Mouse (Mus musculus): ENCODE results near the gene Lipe. TPM values are rescaled to one million over a fixed set of nuclear protein-coding genes. Genes with fewer than 3 reads are reported as not detected.

Gene Lipe
- total and polyA plus RNA-seq, 3 experiments: 4.5 to 15.4 TPM; not detected in 1

- Histone ChIP-seq H3K9ac (ENCODE audit: control insufficient read depth, low read depth, low read length, poor library complexity, severe bottlenecking) (no peak overlapping the region), H3K27ac (ENCODE audit: control insufficient read depth, low read depth, low read length) (no peak overlapping the region), H3K36me3 (ENCODE audit: control insufficient read depth in 1 of 2, insufficient read depth in 2 of 2, low read length in 2 of 2) (no peaks in the 10 kb centered on the region)
These were observed 39.7 kb downstream of the Lipe start for GRCm38 (mm10) chr7:25358721-25359206.

GRCm38 (mm10) chr7:25348861-25349260 is 49.6 kb downstream of the Lipe start:
- TF ChIP-seq RCOR1 (IDR thresholded peaks at IDR 0.05; ENCODE audit: low read depth, low read length) (no peak), TBP (IDR thresholded peaks at IDR 0.05; ENCODE audit: low read depth, low read length) (no peak), ETS1 (IDR thresholded peaks at IDR 0.05; ENCODE audit: low read depth, low read length) (no peak), MYB (IDR thresholded peaks at IDR 0.05; ENCODE audit: low read depth, low read length) (no peak), RAD21 (IDR thresholded peaks at IDR 0.05; ENCODE audit: low read depth, low read length) (no peak), USF1 (IDR thresholded peaks at IDR 0.05; ENCODE audit: low read depth, low read length) (no peak), POLR2AphosphoS2 (IDR thresholded peaks at IDR 0.05; ENCODE audit: low read length) (no peak), JUND (IDR thresholded peaks at IDR 0.05; ENCODE audit: low read depth, low read length) (no peak), KAT2A (conservative IDR thresholded peaks at IDR 0.05; ENCODE audit: low read depth, low read length) (no peak)
- no peak overlapping the region for H3K27ac ChIP-seq (ENCODE audit: control insufficient read depth, low read depth, low read length)
- no peaks in the 10 kb centered on the region for H3K79me2 ChIP-seq (ENCODE audit: control insufficient read depth, insufficient read depth, low read length, poor library complexity)
- no peaks in the 10 kb centered on the region for H3K27me3 ChIP-seq (ENCODE audit: control insufficient read depth in 1 of 2, insufficient read depth in 2 of 2, low read length in 2 of 2)
- H3K9me3 ChIP-seq (replicated peaks; ENCODE audit: insufficient read depth, low read length): no peaks in the 10 kb centered on the region
- H3K4me1 ChIP-seq (ENCODE audit: control insufficient read depth in 1 of 2, insufficient read depth in 2 of 2, low read length in 2 of 2): no peaks in the 10 kb centered on the region
- H3K4me3 ChIP-seq (ENCODE audit: control insufficient read depth in 1 of 2, insufficient read depth in 1 of 2, low read depth in 2 of 2, low read length in 2 of 2): no peak overlapping the region
- DNase-seq (ENCODE audit: low read depth, low spot score): no peak
- peaks cover 0 to under 1% of the 10 kb centered on the region in 2 experiments; a peak in 2 of 4 replicates for H3K36me3 ChIP-seq (ENCODE audit: control insufficient read depth in 1 of 2, insufficient read depth in 2 of 2, low read length in 2 of 2)
- no peak overlapping the region for H3K9ac ChIP-seq (ENCODE audit: control insufficient read depth, low read depth, low read length, poor library complexity, severe bottlenecking)

More at GRCm38 (mm10) chr7:25358721-25359206, 39.7 kb downstream of the Lipe start:
- no peaks in the 10 kb centered on the region for H3K79me2 ChIP-seq (ENCODE audit: control insufficient read depth, insufficient read depth, low read length, poor library complexity)
- no peaks in the 10 kb centered on the region for H3K27me3 ChIP-seq (ENCODE audit: control insufficient read depth in 1 of 2, insufficient read depth in 2 of 2, low read length in 2 of 2)
- no peaks in the 10 kb centered on the region for H3K9me3 ChIP-seq (replicated peaks; ENCODE audit: insufficient read depth, low read length)
- no peak for DNase-seq (ENCODE audit: low read depth, low spot score)
- TF ChIP-seq MXI1 (IDR thresholded peaks at IDR 0.05; ENCODE audit: low read depth, low read length): no peak
- TF ChIP-seq SMC3 (IDR thresholded peaks at IDR 0.05; ENCODE audit: low read depth, low read length): no peak
- TF ChIP-seq ZKSCAN1 (IDR thresholded peaks at IDR 0.05; ENCODE audit: low read depth, low read length): no peak
- no peak for TF ChIP-seq TAL1 (IDR thresholded peaks at IDR 0.05; ENCODE audit: low read length)
- no peak for TF ChIP-seq JUND (IDR thresholded peaks at IDR 0.05; ENCODE audit: low read depth, low read length)
- no peak for TF ChIP-seq MYB (IDR thresholded peaks at IDR 0.05; ENCODE audit: low read depth, low read length)
- TF ChIP-seq CHD2 (IDR thresholded peaks at IDR 0.05; ENCODE audit: low read length): no peak
- TF ChIP-seq SIN3A (IDR thresholded peaks at IDR 0.05; ENCODE audit: low read length): no peak
- TF ChIP-seq TBP (IDR thresholded peaks at IDR 0.05; ENCODE audit: low read depth, low read length): no peak
- TF ChIP-seq NRF1 (IDR thresholded peaks at IDR 0.05; ENCODE audit: insufficient read depth, low read depth, low read length, poor library complexity, severe bottlenecking): no peak
- no peak for TF ChIP-seq E2F4 (IDR thresholded peaks at IDR 0.05; ENCODE audit: borderline replicate concordance, low read depth, low read length)
- TF ChIP-seq MAZ (IDR thresholded peaks at IDR 0.05; ENCODE audit: low read depth, low read length): no peak
- TF ChIP-seq POLR2AphosphoS2 (IDR thresholded peaks at IDR 0.05; ENCODE audit: low read length): no peak
- no peak for TF ChIP-seq ZC3H11A (IDR thresholded peaks at IDR 0.05; ENCODE audit: low read depth, low read length)
- H3K4me1 ChIP-seq (ENCODE audit: control insufficient read depth in 1 of 2, insufficient read depth in 2 of 2, low read length in 2 of 2): no peaks in the 10 kb centered on the region
- H3K4me3 ChIP-seq (ENCODE audit: control insufficient read depth in 1 of 2, insufficient read depth in 1 of 2, low read depth in 2 of 2, low read length in 2 of 2): no peak overlapping the region

Measured in MEL (cell line).